Mouse (Mus musculus): ENCODE measurements around the gene Gm19402.

DNA sequence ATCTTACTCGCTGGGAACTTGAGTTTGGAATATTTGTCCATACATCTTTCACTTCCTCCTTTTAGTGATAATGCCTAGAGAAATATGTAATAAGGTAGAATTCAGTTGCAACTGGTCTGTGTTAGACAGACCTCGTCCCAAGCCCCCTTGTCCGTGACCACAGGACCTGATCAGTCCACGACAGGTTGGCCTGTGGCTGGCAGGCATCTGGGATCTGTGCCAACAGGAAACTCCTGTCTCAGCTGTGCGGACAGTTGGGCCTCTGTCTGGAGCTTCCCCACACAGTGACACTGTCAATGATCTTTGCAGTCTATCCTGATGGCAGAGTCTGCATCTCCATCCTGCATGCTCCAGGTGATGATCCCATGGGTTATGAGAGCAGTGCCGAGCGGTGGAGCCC, 47.4 kb downstream of the Gm19402 start:
- TF ChIP-seq CTCF (IDR thresholded peaks at IDR 0.05; ENCODE audit: low read depth, low read length) (no peak), POLR2A (IDR thresholded peaks at IDR 0.05; ENCODE audit: insufficient read depth, low read length) (no peak)

Data from ES-Bruce4 (cell line).